Mouse (Mus musculus): ENCODE measurements around the gene Gm16867.
"Not testable (repeated sequence)": the region's sequence is repeated elsewhere in the genome, so short reads cannot be mapped to it uniquely, and the experiment has no call there.

The Gm16867 gene

DNA sequence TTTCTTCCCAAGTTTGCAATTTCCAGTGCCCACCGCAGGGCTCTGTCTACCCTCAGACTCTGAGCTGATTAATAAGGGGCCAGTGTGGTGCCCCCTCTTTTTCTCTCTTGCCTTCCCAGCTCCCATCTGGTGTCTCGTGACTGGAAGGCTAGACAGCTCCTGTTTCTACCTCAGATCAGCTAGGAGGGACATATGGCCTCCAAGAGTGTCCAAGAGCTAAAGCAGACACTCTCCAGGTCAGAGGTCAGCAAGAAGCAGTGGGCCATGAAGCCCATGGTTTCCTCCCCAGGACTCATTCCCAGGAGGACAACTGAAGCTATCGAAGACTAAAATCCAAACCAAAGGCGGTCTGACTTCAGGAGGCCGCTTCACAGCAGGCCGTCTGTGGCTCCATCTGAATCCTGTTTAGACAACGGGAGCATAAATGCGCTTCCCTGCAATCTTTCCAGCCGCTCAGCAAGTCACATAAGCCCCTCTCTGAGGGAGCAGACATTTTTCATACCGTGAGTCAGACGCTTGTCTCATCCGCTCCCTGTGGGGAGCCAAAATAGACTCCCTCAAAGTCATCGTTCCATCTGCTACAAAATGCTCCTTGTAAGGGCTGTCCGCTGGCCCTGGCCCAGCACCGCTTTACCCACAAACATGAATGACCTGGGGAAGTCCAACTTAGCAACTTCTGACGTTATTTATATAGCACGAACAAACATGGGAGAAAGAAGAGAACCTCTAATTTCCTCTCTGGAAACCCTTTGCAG is 35.4 kb downstream of the Gm16867 start:
- not testable (repeated sequence) for DNase-seq (ENCODE audit: low spot score in 2 of 2)

DNA sequence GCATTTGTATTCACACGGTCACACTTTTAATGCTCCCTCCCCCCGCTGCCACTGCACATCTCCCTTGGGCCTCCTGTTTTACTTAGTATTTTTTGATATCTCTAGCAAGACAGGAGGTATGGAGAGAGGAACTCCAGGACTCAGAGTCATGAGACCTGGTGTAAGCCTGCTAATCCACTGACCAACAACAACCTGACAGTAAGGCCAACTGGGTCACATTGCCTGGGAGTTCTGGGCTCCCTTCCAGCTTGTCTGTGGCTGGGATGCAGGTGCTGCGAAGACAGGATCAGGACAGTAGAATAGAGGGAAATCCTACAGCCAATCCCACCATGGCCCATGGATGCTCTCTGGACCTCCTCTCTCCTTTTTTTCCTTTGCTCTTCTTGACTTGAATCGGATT is 38.7 kb downstream of the Gm16867 start:
- DNase-seq (ENCODE audit: low spot score in 2 of 2): not testable (repeated sequence)

- not testable (repeated sequence) for DNase-seq (ENCODE audit: low spot score in 2 of 2)
These were observed 45.5 kb downstream of the Gm16867 start for GRCm38 (mm10) chr14:69457691-69458090.

GRCm38 (mm10) chr14:69454640-69455039 is 48.5 kb downstream of the Gm16867 start:
- DNase-seq (ENCODE audit: low spot score in 2 of 2): not testable (repeated sequence)

GRCm38 (mm10) chr14:69448845-69449244 is 54.3 kb downstream of the Gm16867 start:
- not testable (repeated sequence) for DNase-seq (ENCODE audit: low spot score in 2 of 2)

- not testable (repeated sequence) for DNase-seq (ENCODE audit: low spot score in 2 of 2)
These were observed 56.2 kb downstream of the Gm16867 start for GRCm38 (mm10) chr14:69447006-69447405.

GRCm38 (mm10) chr14:69443092-69443692 is 60.0 kb downstream of the Gm16867 start:
- not testable (repeated sequence) for DNase-seq (ENCODE audit: low spot score in 2 of 2)

- not testable (repeated sequence) for DNase-seq (ENCODE audit: low spot score in 2 of 2)
These were observed 62.2 kb downstream of the Gm16867 start for GRCm38 (mm10) chr14:69440955-69441354.

- not testable (repeated sequence) for DNase-seq (ENCODE audit: low spot score in 2 of 2)
These were observed 64.4 kb downstream of the Gm16867 start for GRCm38 (mm10) chr14:69438678-69439214.

GRCm38 (mm10) chr14:69421003-69421402 is 82.2 kb downstream of the Gm16867 start:
- DNase-seq (ENCODE audit: low spot score in 2 of 2): not testable (repeated sequence)

DNA sequence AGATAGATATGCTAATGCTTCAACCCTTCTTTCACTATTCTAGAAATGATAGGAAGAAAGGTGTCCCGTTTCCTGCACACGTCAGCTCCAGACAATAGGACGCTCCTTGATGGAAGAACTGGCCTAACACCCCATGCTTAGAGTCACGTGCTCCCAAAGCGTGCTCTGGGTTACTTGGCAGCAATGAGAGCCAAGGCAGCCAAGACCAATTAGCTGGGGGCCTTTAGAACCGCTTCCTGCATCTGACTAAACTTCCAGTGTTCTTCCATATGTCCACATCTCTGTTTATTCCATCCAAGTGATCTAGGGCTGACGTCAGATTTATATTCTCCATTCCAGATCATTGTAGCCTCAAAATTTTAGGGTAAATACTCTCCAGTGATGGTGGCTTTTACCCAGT is 85.6 kb downstream of the Gm16867 start:
- not testable (repeated sequence) for DNase-seq (ENCODE audit: low spot score in 2 of 2)
